In the genomic region with DNA sequence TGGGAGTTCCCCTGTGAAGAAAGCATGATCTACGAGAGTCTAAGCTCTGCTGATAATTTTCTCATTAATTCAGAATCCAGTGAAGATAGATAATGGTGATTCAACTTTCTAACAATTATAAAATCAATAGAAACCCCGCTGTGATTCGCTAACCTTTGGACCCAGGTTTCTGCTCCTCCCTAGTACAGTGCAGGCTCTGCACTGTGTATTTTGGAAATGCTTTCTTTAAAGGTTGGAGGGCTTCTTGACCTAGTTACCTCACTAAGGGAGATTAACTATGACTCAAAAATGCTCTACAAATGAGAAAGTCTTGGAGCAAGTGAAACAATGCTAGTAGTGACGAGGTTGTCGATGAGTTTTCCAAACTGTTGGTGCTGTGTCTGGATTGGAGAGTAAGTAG, we compare ENCODE assay signal across 13 mouse cellular contexts.
"Had no signal": no experiment of that assay in that cellular context is flagged by ENCODE, and none has a peak within 500 bp of the region (broad histone marks: within the 10 kb centered on the region; RNA-seq: fewer than 3 reads in every experiment).

No protein-coding gene starts in this region.

- H3K4me3 ChIP-seq: left cerebral cortex, adult 2 months; limb, embryonic 10.5 days; lung, embryonic 15.5 days; megakaryocyte, embryonic 14.5 days; midbrain, embryonic 15.5 days; neural tube, embryonic 13.5 days had no signal

- H3K27ac ChIP-seq: hindbrain, embryonic 14.5 days; left cerebral cortex, adult 2 months; limb, embryonic 10.5 days; lung, embryonic 15.5 days; macrophage; midbrain, embryonic 15.5 days; neural tube, embryonic 13.5 days had no signal

- DNase-seq: kidney, adult 18-20 months; kidney, postnatal 14 days; right cerebral cortex, postnatal 25 days; thymus, postnatal 4 days had no signal

- H3K4me2 ChIP-seq: hindbrain, embryonic 14.5 days; lung, embryonic 15.5 days; midbrain, embryonic 11.5 days; midbrain, embryonic 15.5 days; neural tube, embryonic 13.5 days had no signal

- H3K9me3 ChIP-seq: limb, embryonic 10.5 days; lung, embryonic 15.5 days; midbrain, embryonic 15.5 days; neural tube, embryonic 13.5 days had no signal

- H3K27me3 ChIP-seq: lung, embryonic 15.5 days; megakaryocyte, embryonic 14.5 days; midbrain, embryonic 15.5 days; neural tube, embryonic 13.5 days had no signal

- ATAC-seq: midbrain, embryonic 15.5 days had no signal

- H3K9ac ChIP-seq: hindbrain, embryonic 14.5 days; lung, embryonic 15.5 days; midbrain, embryonic 15.5 days; neural tube, embryonic 13.5 days had no signal

- H3K36me3 ChIP-seq: limb, embryonic 10.5 days; lung, embryonic 15.5 days; midbrain, embryonic 15.5 days; neural tube, embryonic 13.5 days had no signal
